Mouse (Mus musculus): Measurements from ENCODE around the gene Etv6.

GRCm38 (mm10) chr6:134157533-134158115 lies 122.1 kb downstream of the Etv6 start:
- TF ChIP-seq ZMIZ1 (IDR thresholded peaks at IDR 0.05; ENCODE audit: low read depth, low read length) (no peak), SIN3A (IDR thresholded peaks at IDR 0.05; ENCODE audit: low read length) (no peak), HCFC1 (IDR thresholded peaks at IDR 0.05; ENCODE audit: low read depth, low read length) (no peak)
